10 mouse cellular contexts compared by ENCODE assay signal in genomic region chr17:55952447-55953027, GRCm38 (mm10). TPM values are rescaled to one million over a fixed set of nuclear protein-coding genes. Genes with fewer than 3 reads are reported as not detected.
DNase-seq lines count a peak whose midpoint lies in the region; ATAC-seq and TF ChIP-seq lines count a peak whose summit lies in the region.
"Had no signal": no experiment of that assay in that cellular context is flagged by ENCODE, and none has a peak within 500 bp of the region (broad histone marks: within the 10 kb centered on the region; RNA-seq: fewer than 3 reads in every experiment).

TSS of gene Ebi3 (plus strand) at chr17:55952640.

- H3K9ac ChIP-seq in liver, embryonic 14.5 days (replicated peaks) = no peak within 1 kb of the TSS
- H3K9ac ChIP-seq in stomach, postnatal 0 days (ENCODE audit: low read length) = no peak within 1 kb of the TSS
- H3K9ac ChIP-seq in hindbrain, embryonic 11.5 days (ENCODE audit: low read depth, low read length) = no peak within 1 kb of the TSS

- no peak for TF ChIP-seq CTCF in testis, adult 2 months (IDR thresholded peaks at IDR 0.05; ENCODE audit: control insufficient read depth, insufficient read depth, insufficient replicate concordance, low read depth, low read length)
- no peak for TF ChIP-seq CTCF in liver, embryonic 14.5 days (IDR thresholded peaks at IDR 0.05; ENCODE audit: low read depth)
- no peak for TF ChIP-seq CTCF in stomach, postnatal 0 days (IDR thresholded peaks at IDR 0.05; ENCODE audit: low read depth)

- peak within 1 kb of the TSS; percentile 8 for H3K4me3 ChIP-seq in testis, adult 2 months (ENCODE audit: control insufficient read depth, low read depth, low read length)
- no peak within 1 kb of the TSS for H3K4me3 ChIP-seq in liver, embryonic 14.5 days (ENCODE audit: insufficient read depth in 1 of 2, low read depth in 2 of 2, low read length in 2 of 2)
- H3K4me3 ChIP-seq in stomach, postnatal 0 days (ENCODE audit: low read depth, low read length) = no peak within 1 kb of the TSS
- no peak within 1 kb of the TSS for H3K4me3 ChIP-seq in hindbrain, embryonic 11.5 days (ENCODE audit: low read depth, low read length)
- H3K4me3 ChIP-seq: myocyte had no signal

- H3K4me2 ChIP-seq in liver, embryonic 14.5 days (ENCODE audit: low read depth) = peak within 1 kb of the TSS; percentile 18; the same call in 1 of the 2 replicates
- H3K4me2 ChIP-seq in stomach, postnatal 0 days (replicated peaks; ENCODE audit: low read depth) = no peak within 1 kb of the TSS
- no peak within 1 kb of the TSS for H3K4me2 ChIP-seq in hindbrain, embryonic 11.5 days (replicated peaks; ENCODE audit: low read depth, low read length)

- 44% methylated on average over 6 of the region's 6 CpGs for WGBS in liver, embryonic 14.5 days (ENCODE audit: insufficient replicate concordance)
- 63% methylated on average over 6 of the region's 6 CpGs for WGBS in stomach, postnatal 0 days
- WGBS in hindbrain, embryonic 11.5 days = 77% methylated on average over 6 of the region's 6 CpGs

- no peak for ATAC-seq in liver, embryonic 14.5 days (ENCODE audit: insufficient read depth)
- no peak for ATAC-seq in stomach, postnatal 0 days (ENCODE audit: low FRiP score, low TSS enrichment)
- ATAC-seq in hindbrain, embryonic 11.5 days (ENCODE audit: low FRiP score) = no peak

- no peaks in the 10 kb centered on the region for H3K36me3 ChIP-seq in testis, adult 2 months (ENCODE audit: control insufficient read depth, insufficient read depth, low read length)
- no peaks in the 10 kb centered on the region for H3K36me3 ChIP-seq in liver, embryonic 14.5 days (replicated peaks; ENCODE audit: control insufficient read depth, insufficient read depth, low read depth)
- H3K36me3 ChIP-seq in stomach, postnatal 0 days (ENCODE audit: control insufficient read depth, insufficient read depth, low read length) = no peaks in the 10 kb centered on the region
- no peaks in the 10 kb centered on the region for H3K36me3 ChIP-seq in hindbrain, embryonic 11.5 days (ENCODE audit: control insufficient read depth, insufficient read depth, low read length)

- DNase-seq in cerebellum, adult 9-11 months = peak; percentile 17
- DNase-seq in cerebellum, postnatal 14 days = no peak
- DNase-seq in testis, postnatal 14 days (ENCODE audit: low spot score) = no peak
- DNase-seq in liver, embryonic 14.5 days (ENCODE audit: low read depth in 3 of 3, low spot score in 3 of 3) = no peak
- peak; percentile 13 for DNase-seq in stomach, postnatal 0 days (ENCODE audit: low spot score)
- DNase-seq in embryo, embryonic 9.5 days (ENCODE audit: extremely low spot score) = no peak
- DNase-seq in hindbrain, embryonic 11.5 days (ENCODE audit: low spot score) = no peak
- DNase-seq: kidney, postnatal 14 days had no signal

- TF ChIP-seq EP300 in liver, embryonic 14.5 days (IDR thresholded peaks at IDR 0.05; ENCODE audit: low read depth) = no peak
- no peak for TF ChIP-seq EP300 in stomach, postnatal 0 days (optimal IDR thresholded peaks at IDR 0.05)

- TF ChIP-seq POLR2A in testis, adult 2 months (IDR thresholded peaks at IDR 0.05; ENCODE audit: control insufficient read depth, low read depth, low read length) = no peak

- no peaks in the 10 kb centered on the region for H3K27me3 ChIP-seq in testis, adult 2 months (ENCODE audit: control insufficient read depth, insufficient read depth, low read length)
- H3K27me3 ChIP-seq in liver, embryonic 14.5 days (ENCODE audit: control insufficient read depth, insufficient read depth, low read length) = no peaks in the 10 kb centered on the region
- H3K27me3 ChIP-seq in stomach, postnatal 0 days (ENCODE audit: control insufficient read depth, insufficient read depth, low read length) = no peaks in the 10 kb centered on the region
- no peaks in the 10 kb centered on the region for H3K27me3 ChIP-seq in hindbrain, embryonic 11.5 days (ENCODE audit: control insufficient read depth, insufficient read depth, low read length)

- H3K4me1 ChIP-seq in testis, adult 2 months (ENCODE audit: control insufficient read depth, insufficient read depth, low read length) = peaks cover 10% of the 10 kb centered on the region
- H3K4me1 ChIP-seq in liver, embryonic 14.5 days (replicated peaks; ENCODE audit: control insufficient read depth in 2 of 2, insufficient read depth in 2 of 2, low read length in 1 of 2) = peaks cover 0 to 5% of the 10 kb centered on the region in 2 experiments; a peak in 3 of 4 replicates
- H3K4me1 ChIP-seq in stomach, postnatal 0 days (replicated peaks; ENCODE audit: control insufficient read depth, insufficient read depth) = no peaks in the 10 kb centered on the region
- H3K4me1 ChIP-seq in hindbrain, embryonic 11.5 days (replicated peaks; ENCODE audit: control insufficient read depth, insufficient read depth, low read length) = 0 out of 2 replicates have a peak, but pooled peaks cover 2% of the 10 kb centered on the region

- no peak within 1 kb of the TSS for H3K27ac ChIP-seq in testis, adult 2 months (ENCODE audit: control insufficient read depth, insufficient read depth, low read depth, low read length)
- H3K27ac ChIP-seq in liver, embryonic 14.5 days = no peak within 1 kb of the TSS
- no peak within 1 kb of the TSS for H3K27ac ChIP-seq in stomach, postnatal 0 days (replicated peaks)
- H3K27ac ChIP-seq in hindbrain, embryonic 11.5 days (ENCODE audit: low read depth, low read length) = no peak within 1 kb of the TSS

- no peaks in the 10 kb centered on the region for H3K9me3 ChIP-seq in liver, embryonic 14.5 days (ENCODE audit: control insufficient read depth, low read length)
- no peaks in the 10 kb centered on the region for H3K9me3 ChIP-seq in stomach, postnatal 0 days (ENCODE audit: control insufficient read depth, low read length)
- no peaks in the 10 kb centered on the region for H3K9me3 ChIP-seq in hindbrain, embryonic 11.5 days (ENCODE audit: control insufficient read depth, low read length)

RNA-seq across cellular contexts. Expression of gene Ebi3, which starts in this region (rescaled TPM):
- polyA plus RNA-seq in testis, adult 2 months (2012; rRNA removed) = 0.53 and 0.75 TPM in 2 replicates
- polyA plus RNA-seq in liver, embryonic 14.5 days (2012; rRNA removed) = 4.1 and 5.5 TPM in 2 replicates
- polyA plus RNA-seq in liver, embryonic 14.5 days (2014; fragmentation: Nextera tagmentation; extraction: Ambion mirVana) = 3.0 and 4.5 TPM in 2 replicates
- polyA plus RNA-seq in stomach, postnatal 0 days (2015; fragmentation: Nextera tagmentation; extraction: Ambion mirVana) = 2.7 and 3.1 TPM in 2 replicates
- 2.2 and 3.1 TPM in 2 replicates for polyA plus RNA-seq in hindbrain, embryonic 11.5 days (2014; fragmentation: Nextera tagmentation; extraction: Ambion mirVana)
- polyA plus RNA-seq: myocyte had no signal

Comparison
In these comparisons a context has a peak if more than half of its experiments do, and no peak if none do; other contexts are left out.
1. DNase-seq: peak in cerebellum, adult 9-11 months (single experiment) and stomach, postnatal 0 days (single experiment); none in cerebellum, postnatal 14 days (0 of 2), testis, postnatal 14 days (single experiment), liver, embryonic 14.5 days (0 of 3), embryo, embryonic 9.5 days (single experiment) and hindbrain, embryonic 11.5 days (single experiment).